Mouse (Mus musculus): ENCODE measurements at regions not wholly inside any gene's neighbourhood (a gene's known extent, or its start where the extent isn't known, plus 50 kb on each side); places are given as distances from the start of the nearest gene placed in this dataset.

DNA sequence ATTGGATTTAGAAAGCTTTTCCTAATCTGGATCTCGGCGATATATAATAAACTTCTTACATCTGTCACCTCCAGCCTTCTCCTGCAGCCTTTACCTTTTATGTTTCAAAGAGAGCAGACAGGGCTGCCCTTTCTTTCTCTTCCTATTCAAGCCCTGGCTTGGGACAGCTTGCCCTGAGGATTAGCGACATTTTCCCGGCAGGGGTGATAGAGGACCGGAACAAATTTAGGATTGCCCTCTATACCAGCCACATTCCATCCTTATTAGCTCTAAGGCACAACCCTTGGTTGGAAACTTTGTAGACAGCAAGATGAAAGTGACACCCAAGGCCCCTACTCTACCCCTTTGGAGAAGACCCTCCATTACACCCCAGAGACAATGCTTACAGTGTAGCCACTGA, 360.8 kb downstream of the Vps13c start:
- no peak overlapping the region for H3K4me3 ChIP-seq (ENCODE audit: low read depth, low read length)
- 26% methylated on average over 5 of the region's 5 CpGs for WGBS
- ATAC-seq (replicated peaks; ENCODE audit: insufficient number of reproducible peaks, low FRiP score, low TSS enrichment, low read depth) (no peak), DNase-seq (ENCODE audit: low spot score) (no peak)
- H3K4me2 ChIP-seq (ENCODE audit: low read depth, low read length) = no peak overlapping the region
- H3K36me3 ChIP-seq (replicated peaks; ENCODE audit: control insufficient read depth, insufficient read depth, low read depth, low read length) = no peaks in the 10 kb centered on the region
- no peaks in the 10 kb centered on the region for H3K9me3 ChIP-seq (replicated peaks; ENCODE audit: control insufficient read depth, low read length)
- H3K4me1 ChIP-seq (ENCODE audit: control insufficient read depth, insufficient read depth, low read length) = no peaks in the 10 kb centered on the region
- H3K27me3 ChIP-seq (ENCODE audit: control insufficient read depth, insufficient read depth, low read length) = no peaks in the 10 kb centered on the region
- no peak overlapping the region for H3K9ac ChIP-seq (replicated peaks; ENCODE audit: low read length)
- no peak overlapping the region for H3K27ac ChIP-seq (replicated peaks; ENCODE audit: low read depth, low read length)

DNA sequence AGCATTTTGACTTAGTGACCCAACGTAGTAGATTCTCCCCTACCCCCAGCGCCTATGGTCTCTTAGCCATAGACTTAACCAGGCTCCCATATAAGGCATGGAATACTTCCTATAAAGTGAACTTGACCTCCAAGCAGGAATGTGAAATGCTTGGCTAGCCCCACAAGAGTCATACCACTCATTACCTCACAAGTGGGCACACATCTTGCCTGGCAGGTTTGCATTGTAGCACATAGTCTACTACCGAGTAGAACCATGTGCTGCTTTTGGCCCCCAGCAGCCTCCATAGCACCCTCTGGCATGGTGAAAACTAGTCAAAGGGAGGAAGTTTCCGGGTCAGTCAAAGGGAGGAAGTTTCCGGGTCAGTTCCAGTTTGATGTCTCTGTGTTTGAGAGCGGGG, 385.5 kb downstream of the Vps13c start:
- Histone ChIP-seq H3K4me2 (ENCODE audit: low read depth, low read length) (no peak overlapping the region), H3K9me3 (replicated peaks; ENCODE audit: control insufficient read depth, low read length) (no peaks in the 10 kb centered on the region), H3K36me3 (replicated peaks; ENCODE audit: control insufficient read depth, insufficient read depth, low read depth, low read length) (no peaks in the 10 kb centered on the region), H3K4me3 (ENCODE audit: low read depth, low read length) (no peak overlapping the region), H3K27ac (replicated peaks; ENCODE audit: low read depth, low read length) (no peak overlapping the region), H3K27me3 (ENCODE audit: control insufficient read depth, insufficient read depth, low read length) (no peaks in the 10 kb centered on the region), H3K9ac (replicated peaks; ENCODE audit: low read length) (no peak overlapping the region), H3K4me1 (ENCODE audit: control insufficient read depth, insufficient read depth, low read length) (peaks cover 3% of the 10 kb centered on the region; the same call in 1 of the 2 replicates)
- ATAC-seq (replicated peaks; ENCODE audit: insufficient number of reproducible peaks, low FRiP score, low TSS enrichment, low read depth) (no peak), DNase-seq (ENCODE audit: low spot score) (no peak)
- 91% methylated on average over 6 of the region's 6 CpGs for WGBS

GRCm38 (mm10) chr9:68231131-68231530, 390.9 kb downstream of the Vps13c start:
- no peak for ATAC-seq (replicated peaks; ENCODE audit: insufficient number of reproducible peaks, low FRiP score, low TSS enrichment, low read depth)
- 89% methylated on average over 3 of the region's 3 CpGs for WGBS
- no peaks in the 10 kb centered on the region for H3K27me3 ChIP-seq (ENCODE audit: control insufficient read depth, insufficient read depth, low read length)

GRCm38 (mm10) chr9:68234979-68235649, 394.9 kb downstream of the Vps13c start:
- no peak for ATAC-seq (replicated peaks; ENCODE audit: insufficient number of reproducible peaks, low FRiP score, low TSS enrichment, low read depth)
- Histone ChIP-seq H3K27me3 (ENCODE audit: control insufficient read depth, insufficient read depth, low read length) (no peaks in the 10 kb centered on the region), H3K9ac (replicated peaks; ENCODE audit: low read length) (no peak overlapping the region), H3K4me2 (ENCODE audit: low read depth, low read length) (no peak overlapping the region), H3K36me3 (replicated peaks; ENCODE audit: control insufficient read depth, insufficient read depth, low read depth, low read length) (no peaks in the 10 kb centered on the region), H3K9me3 (replicated peaks; ENCODE audit: control insufficient read depth, low read length) (no peaks in the 10 kb centered on the region), H3K4me1 (ENCODE audit: control insufficient read depth, insufficient read depth, low read length) (no peaks in the 10 kb centered on the region), H3K27ac (replicated peaks; ENCODE audit: low read depth, low read length) (no peak overlapping the region), H3K4me3 (ENCODE audit: low read depth, low read length) (no peak overlapping the region)
- WGBS = 31% methylated on average over 12 of the region's 12 CpGs
- DNase-seq (ENCODE audit: low spot score) = peak; percentile 43

More at GRCm38 (mm10) chr9:68231131-68231530, 390.9 kb downstream of the Vps13c start:
- H3K4me3 ChIP-seq (ENCODE audit: low read depth, low read length) = no peak overlapping the region
- peaks cover 3% of the 10 kb centered on the region; the same call in 1 of the 2 replicates for H3K4me1 ChIP-seq (ENCODE audit: control insufficient read depth, insufficient read depth, low read length)
- no peak for DNase-seq (ENCODE audit: low spot score)
- H3K36me3 ChIP-seq (replicated peaks; ENCODE audit: control insufficient read depth, insufficient read depth, low read depth, low read length) = no peaks in the 10 kb centered on the region
- no peak overlapping the region for H3K27ac ChIP-seq (replicated peaks; ENCODE audit: low read depth, low read length)
- no peak overlapping the region for H3K9ac ChIP-seq (replicated peaks; ENCODE audit: low read length)
- H3K4me2 ChIP-seq (ENCODE audit: low read depth, low read length) = no peak overlapping the region
- H3K9me3 ChIP-seq (replicated peaks; ENCODE audit: control insufficient read depth, low read length) = no peaks in the 10 kb centered on the region

DNA sequence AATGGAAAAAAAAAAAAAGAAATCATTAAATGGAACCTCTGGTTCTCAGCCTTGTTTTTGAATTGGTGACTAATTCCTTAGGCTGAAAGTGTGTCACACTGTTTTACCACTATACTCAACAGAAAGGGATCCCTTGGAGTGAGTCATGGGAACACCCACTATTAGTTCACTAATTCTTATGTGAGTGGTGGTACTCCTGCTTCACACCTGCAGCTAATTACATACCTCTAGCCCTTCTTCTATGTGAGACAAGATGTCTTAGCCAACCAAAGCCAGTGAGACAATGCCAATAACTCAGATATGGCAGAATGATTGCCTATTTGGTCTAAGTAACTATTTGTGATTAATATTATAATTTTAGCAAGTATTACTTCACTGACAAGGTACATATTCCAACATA, 398.9 kb downstream of the Vps13c start:
- H3K4me3 ChIP-seq (ENCODE audit: low read depth, low read length) = no peak overlapping the region
- DNase-seq (ENCODE audit: low spot score) (no peak), ATAC-seq (replicated peaks; ENCODE audit: insufficient number of reproducible peaks, low FRiP score, low TSS enrichment, low read depth) (no peak)
- no peak overlapping the region for H3K9ac ChIP-seq (replicated peaks; ENCODE audit: low read length)
- H3K9me3 ChIP-seq (replicated peaks; ENCODE audit: control insufficient read depth, low read length) = no peaks in the 10 kb centered on the region
- H3K36me3 ChIP-seq (replicated peaks; ENCODE audit: control insufficient read depth, insufficient read depth, low read depth, low read length) = no peaks in the 10 kb centered on the region
- no peak overlapping the region for H3K4me2 ChIP-seq (ENCODE audit: low read depth, low read length)
- H3K27ac ChIP-seq (replicated peaks; ENCODE audit: low read depth, low read length) = no peak overlapping the region
- H3K27me3 ChIP-seq (ENCODE audit: control insufficient read depth, insufficient read depth, low read length) = no peaks in the 10 kb centered on the region
- no peaks in the 10 kb centered on the region for H3K4me1 ChIP-seq (ENCODE audit: control insufficient read depth, insufficient read depth, low read length)

DNA sequence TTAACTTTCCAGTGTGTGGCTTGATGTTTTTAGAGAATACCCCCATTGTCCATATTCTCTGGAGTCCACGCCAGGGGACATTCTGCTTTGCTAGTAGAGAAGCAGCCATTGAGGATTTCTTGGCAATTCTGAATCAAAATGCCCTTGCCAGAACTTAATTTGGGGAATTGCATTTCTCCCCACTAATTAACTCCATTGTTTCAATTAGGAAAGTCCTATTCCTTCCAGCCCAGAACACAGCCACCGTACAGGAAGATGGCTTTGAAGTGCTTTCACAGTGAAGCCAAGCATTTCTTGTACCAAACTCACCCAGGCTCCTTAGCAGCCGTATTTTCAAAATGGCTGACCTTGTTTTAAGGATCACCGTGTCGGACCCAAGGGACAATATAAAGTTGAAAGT, 399.4 kb downstream of the Vps13c start:
- no peak overlapping the region for H3K27ac ChIP-seq (replicated peaks; ENCODE audit: low read depth, low read length)
- no peak for DNase-seq (ENCODE audit: low spot score)
- no peak overlapping the region for H3K4me3 ChIP-seq (ENCODE audit: low read depth, low read length)
- no peak overlapping the region for H3K4me2 ChIP-seq (ENCODE audit: low read depth, low read length)
- ATAC-seq (replicated peaks; ENCODE audit: insufficient number of reproducible peaks, low FRiP score, low TSS enrichment, low read depth) = no peak
- H3K9ac ChIP-seq (replicated peaks; ENCODE audit: low read length) = no peak overlapping the region
- WGBS = 87% methylated on average over 5 of the region's 5 CpGs
- H3K36me3 ChIP-seq (replicated peaks; ENCODE audit: control insufficient read depth, insufficient read depth, low read depth, low read length) = no peaks in the 10 kb centered on the region
- no peaks in the 10 kb centered on the region for H3K4me1 ChIP-seq (ENCODE audit: control insufficient read depth, insufficient read depth, low read length)
- H3K9me3 ChIP-seq (replicated peaks; ENCODE audit: control insufficient read depth, low read length) = no peaks in the 10 kb centered on the region
- no peaks in the 10 kb centered on the region for H3K27me3 ChIP-seq (ENCODE audit: control insufficient read depth, insufficient read depth, low read length)

DNA sequence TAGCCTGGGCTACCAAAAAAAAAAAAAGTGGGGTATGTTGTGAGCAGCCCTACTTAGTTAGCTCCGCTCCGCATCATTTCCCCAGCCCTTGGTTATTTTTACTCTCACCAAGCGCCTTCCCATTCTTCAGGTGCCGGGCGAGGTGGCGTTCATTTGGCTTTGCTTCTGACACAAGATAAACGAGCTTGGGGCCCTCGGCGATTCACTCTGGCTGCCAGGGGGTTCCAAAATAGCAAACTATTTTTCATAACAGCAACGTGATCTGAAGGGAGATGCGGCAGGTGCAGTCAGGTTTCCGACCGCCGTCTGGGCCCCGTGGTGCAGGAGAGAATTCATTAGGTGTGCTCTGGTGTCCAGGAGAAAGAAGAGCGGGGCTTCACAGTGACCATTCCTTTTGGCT, 403.6 kb upstream of the Rora start:
- H3K4me3 ChIP-seq (ENCODE audit: low read depth, low read length) = no peak overlapping the region
- DNase-seq (ENCODE audit: low spot score) (no peak), ATAC-seq (replicated peaks; ENCODE audit: insufficient number of reproducible peaks, low FRiP score, low TSS enrichment, low read depth) (no peak)
- H3K27ac ChIP-seq (replicated peaks; ENCODE audit: low read depth, low read length) = no peak overlapping the region
- no peaks in the 10 kb centered on the region for H3K4me1 ChIP-seq (ENCODE audit: control insufficient read depth, insufficient read depth, low read length)
- 90% methylated on average over 16 of the region's 16 CpGs for WGBS
- no peaks in the 10 kb centered on the region for H3K36me3 ChIP-seq (replicated peaks; ENCODE audit: control insufficient read depth, insufficient read depth, low read depth, low read length)
- H3K27me3 ChIP-seq (ENCODE audit: control insufficient read depth, insufficient read depth, low read length) = no peaks in the 10 kb centered on the region
- H3K9ac ChIP-seq (replicated peaks; ENCODE audit: low read length) = no peak overlapping the region
- no peak overlapping the region for H3K4me2 ChIP-seq (ENCODE audit: low read depth, low read length)
- no peaks in the 10 kb centered on the region for H3K9me3 ChIP-seq (replicated peaks; ENCODE audit: control insufficient read depth, low read length)

DNA sequence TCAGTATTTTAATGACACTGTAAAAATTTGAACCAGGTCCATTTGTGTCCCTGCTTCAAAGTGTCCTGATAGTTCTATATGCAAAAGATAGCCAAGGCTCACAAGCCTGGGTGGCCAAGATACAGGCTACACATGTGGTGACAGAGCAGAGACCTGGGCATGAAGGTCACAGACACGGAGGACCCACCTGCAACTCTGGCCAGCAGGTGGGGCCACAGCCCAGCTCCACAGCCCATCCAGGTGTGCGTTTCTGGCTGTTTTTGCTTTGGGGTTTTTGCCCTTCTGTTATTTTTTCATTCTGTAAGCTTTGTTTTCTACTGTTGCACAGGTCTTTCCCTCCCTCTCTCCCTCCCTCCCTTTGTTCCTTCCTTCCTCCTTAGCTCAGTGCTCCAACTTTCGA, 399.4 kb upstream of the Rora start:
- ATAC-seq (replicated peaks; ENCODE audit: insufficient number of reproducible peaks, low FRiP score, low TSS enrichment, low read depth) (no peak), DNase-seq (ENCODE audit: low spot score) (peak; percentile 10)
- Histone ChIP-seq H3K4me2 (ENCODE audit: low read depth, low read length) (no peak overlapping the region), H3K36me3 (replicated peaks; ENCODE audit: control insufficient read depth, insufficient read depth, low read depth, low read length) (no peaks in the 10 kb centered on the region), H3K27me3 (ENCODE audit: control insufficient read depth, insufficient read depth, low read length) (no peaks in the 10 kb centered on the region), H3K9ac (replicated peaks; ENCODE audit: low read length) (no peak overlapping the region), H3K27ac (replicated peaks; ENCODE audit: low read depth, low read length) (no peak overlapping the region), H3K9me3 (replicated peaks; ENCODE audit: control insufficient read depth, low read length) (no peaks in the 10 kb centered on the region), H3K4me3 (ENCODE audit: low read depth, low read length) (no peak overlapping the region), H3K4me1 (ENCODE audit: control insufficient read depth, insufficient read depth, low read length) (no peaks in the 10 kb centered on the region)
- 51% methylated on average over 3 of the region's 3 CpGs for WGBS

Data from embryonic facial prominence, embryonic 11.5 days (tissue).